Mouse (Mus musculus) gastrocnemius, postnatal 36 days (tissue): Measurements from ENCODE around the gene Gm6401. TPM values are rescaled to one million over a fixed set of nuclear protein-coding genes. Genes with fewer than 3 reads are reported as not detected.
"Not testable (repeated sequence)": the region's sequence is repeated elsewhere in the genome, so short reads cannot be mapped to it uniquely, and the experiment has no call there.

Source experiments
- DNase-seq, 2 experiments: peaks; one replicate each; pipeline ENCODE4 v3.0.0; 2022
- intact Hi-C: fragments of 180-260 bp; cut with DNase I; formaldehyde crosslinking; loops from one replicate; pipeline ENCODE4 v1.15.1; 2025
- long read RNA-seq, 2 experiments: library from polyadenylated mRNA; stranded (forward); transcript quantifications; one replicate each; pipeline ENCODE4 v2.0.0; 2021
- total RNA-seq, 2 experiments: library from RNA; stranded (reverse); gene quantifications; 2 replicates each; pipeline ENCODE4 v1.2.3; 2021

Gm6401 gene
- not detected for total RNA-seq
- long read RNA-seq, experiment 1 = 0 reads
- long read RNA-seq, experiment 2 = 0 reads

DNA sequence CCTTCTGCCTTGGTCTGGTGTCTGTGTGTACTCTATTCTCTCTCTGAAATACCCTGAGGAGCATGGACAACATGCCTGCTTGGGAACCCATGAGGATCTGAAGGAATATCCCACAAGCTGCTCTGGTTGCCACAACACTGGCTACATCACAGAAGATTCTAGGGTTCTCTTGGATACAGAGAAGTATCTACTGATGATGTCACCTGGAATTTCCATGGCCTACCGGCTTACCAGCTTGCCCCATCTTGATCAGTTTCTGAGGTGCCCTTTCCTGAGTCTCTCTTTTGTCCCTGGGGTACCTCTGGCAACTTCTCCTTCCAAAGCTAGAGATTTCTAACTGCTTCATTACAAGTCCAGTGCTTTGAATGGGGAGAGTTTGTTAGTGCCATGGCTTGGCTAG lies at the start of gene Gm6401:
Gene Gm6401 (minus strand): TSS at position 101 of the 400 bp plus-strand sequence.
- DNase-seq, intact Hi-C loops: not testable (repeated sequence)

DNA sequence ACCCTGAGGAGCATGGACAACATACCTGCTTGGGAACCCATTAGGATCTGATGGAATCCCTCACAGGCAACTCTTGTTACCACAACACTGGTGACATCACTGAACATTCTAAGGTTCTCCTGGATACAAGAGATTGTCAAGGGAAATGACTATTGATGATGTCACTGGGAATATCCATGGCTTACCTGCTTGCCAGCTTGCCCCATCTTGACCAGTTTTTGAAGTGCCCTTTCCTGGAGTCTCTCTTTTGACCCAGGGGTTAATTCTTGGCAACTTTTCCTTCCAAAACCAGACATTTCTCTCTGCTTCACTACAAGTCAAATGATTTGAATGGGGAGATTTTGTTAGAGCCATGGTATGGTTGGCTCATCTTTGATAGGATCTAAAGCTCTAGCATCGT lies 15.5 kb upstream of the Gm6401 start, which contains the start of gene Gm3543:
Gene Gm3543 (minus strand): TSS at position 101 of the 400 bp plus-strand sequence.
- intact Hi-C loops, DNase-seq: not testable (repeated sequence)

DNA sequence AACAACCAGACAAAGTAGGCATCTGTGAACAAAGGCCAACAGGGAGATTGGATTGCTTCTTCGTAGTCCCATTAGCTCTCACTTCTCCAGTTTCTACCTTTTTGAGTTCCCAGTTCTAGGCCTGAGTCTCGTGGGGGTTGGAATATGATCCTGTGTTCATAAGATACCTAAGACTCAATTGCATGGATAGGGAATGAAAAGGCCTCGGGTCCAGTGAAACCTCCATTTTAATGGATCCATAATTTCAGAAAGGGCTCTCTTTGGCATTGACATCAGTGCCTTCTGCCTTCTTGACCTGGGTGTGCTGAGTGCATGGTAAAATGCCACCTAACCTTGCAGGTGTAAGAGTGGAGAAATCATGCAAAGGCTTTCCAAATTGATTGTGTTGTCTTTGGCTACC lies 869 bp upstream of the Gm6401 start:
- DNase-seq, intact Hi-C loops: not testable (repeated sequence)

DNA sequence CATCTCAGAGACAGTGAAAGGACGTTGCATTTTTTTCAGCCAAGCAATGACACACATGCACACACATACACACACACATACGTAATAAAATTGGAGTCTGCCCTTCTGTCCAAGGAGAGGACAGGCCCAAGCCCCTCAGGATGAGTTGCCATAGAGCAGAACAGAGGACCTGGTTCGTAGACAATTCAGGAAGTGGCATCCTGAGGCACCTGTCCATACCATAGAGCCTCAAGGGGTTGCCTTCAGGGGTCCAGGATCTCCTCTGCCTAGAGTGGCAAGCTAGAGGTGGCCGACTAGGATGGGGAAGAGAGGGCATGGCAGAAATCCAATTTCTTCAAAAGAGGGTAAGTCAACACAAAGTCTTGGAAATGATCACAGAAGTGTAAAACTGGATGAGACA lies 3.6 kb downstream of the Gm6401 start:
- intact Hi-C loops = not testable (repeated sequence)

DNA sequence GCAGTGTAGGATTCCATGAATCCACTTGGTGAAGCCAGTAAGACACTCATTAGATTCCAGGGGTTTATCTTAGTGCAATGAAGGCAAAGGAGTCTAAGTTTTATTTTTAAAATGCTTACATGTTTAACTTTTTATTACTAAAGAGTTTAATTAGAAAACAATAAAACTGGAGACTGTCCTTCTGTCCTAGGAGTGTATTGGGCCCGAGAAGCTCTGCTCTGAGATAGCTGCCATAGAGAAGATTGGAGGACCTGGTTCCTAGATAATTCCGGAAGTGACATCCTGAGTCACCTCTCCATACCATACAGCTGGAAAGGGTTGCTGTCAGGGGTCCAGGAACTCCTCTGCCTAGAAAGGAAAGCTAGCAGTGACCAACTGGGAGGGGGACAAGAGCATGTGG lies 24.0 kb downstream of the Gm6401 start, which contains the start of gene 1700024B05Rik:
Gene 1700024B05Rik (plus strand): TSS at position 301 of the 400 bp plus-strand sequence.
- intact Hi-C loops = not testable (repeated sequence)

More for the DNA sequence above, 3.6 kb downstream of the Gm6401 start:
- DNase-seq = not testable (repeated sequence)

DNA sequence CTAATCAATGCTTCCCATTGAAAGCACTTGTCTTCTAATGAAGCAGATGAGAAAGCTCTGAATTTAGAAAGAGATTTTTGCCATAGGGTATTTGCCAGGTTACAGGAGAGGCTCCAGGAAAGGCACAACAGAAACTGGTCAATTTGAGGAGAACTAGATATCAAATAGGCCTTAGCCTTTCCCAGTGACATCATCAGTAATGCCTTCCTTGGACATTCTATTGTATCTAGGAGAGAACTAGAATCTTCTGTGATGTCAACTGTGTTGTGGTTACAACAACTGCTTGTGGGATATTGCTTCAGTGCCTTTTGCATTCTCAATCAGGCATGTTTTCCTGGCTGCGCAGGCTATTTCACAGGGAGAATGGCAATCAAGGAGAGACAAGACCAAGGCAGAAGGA lies 43.1 kb downstream of the Gm6401 start, which contains the start of gene 1700049E17Rik1:
Gene 1700049E17Rik1 (plus strand): TSS at position 301 of the 400 bp plus-strand sequence.
- intact Hi-C loops, DNase-seq: not testable (repeated sequence)

More for the DNA sequence above, 24.0 kb downstream of the Gm6401 start, which contains the start of gene 1700024B05Rik:
- not testable (repeated sequence) for DNase-seq

Other genes starting within 250 kb of the Gm6401 start
- not detected for gene Gm7929, start 217.3 kb downstream of the Gm6401 start, total RNA-seq
- not detected for gene Gm47189, start 195.5 kb downstream of the Gm6401 start, total RNA-seq
- gene Gm7980, start 60.6 kb downstream of the Gm6401 start, total RNA-seq = not detected
- not detected for gene 1700049E17Rik1, start 43.0 kb downstream of the Gm6401 start, total RNA-seq
- gene 1700024B05Rik, start 23.9 kb downstream of the Gm6401 start, total RNA-seq = not detected
- not detected for gene Gm3543, start 15.4 kb upstream of the Gm6401 start, total RNA-seq
- gene Gm7951, start 149.4 kb upstream of the Gm6401 start, total RNA-seq = not detected
- not detected for gene Gm17027, start 194.7 kb upstream of the Gm6401 start, total RNA-seq
- not detected for gene Gm3573, start 222.9 kb upstream of the Gm6401 start, total RNA-seq